In the genomic region with DNA sequence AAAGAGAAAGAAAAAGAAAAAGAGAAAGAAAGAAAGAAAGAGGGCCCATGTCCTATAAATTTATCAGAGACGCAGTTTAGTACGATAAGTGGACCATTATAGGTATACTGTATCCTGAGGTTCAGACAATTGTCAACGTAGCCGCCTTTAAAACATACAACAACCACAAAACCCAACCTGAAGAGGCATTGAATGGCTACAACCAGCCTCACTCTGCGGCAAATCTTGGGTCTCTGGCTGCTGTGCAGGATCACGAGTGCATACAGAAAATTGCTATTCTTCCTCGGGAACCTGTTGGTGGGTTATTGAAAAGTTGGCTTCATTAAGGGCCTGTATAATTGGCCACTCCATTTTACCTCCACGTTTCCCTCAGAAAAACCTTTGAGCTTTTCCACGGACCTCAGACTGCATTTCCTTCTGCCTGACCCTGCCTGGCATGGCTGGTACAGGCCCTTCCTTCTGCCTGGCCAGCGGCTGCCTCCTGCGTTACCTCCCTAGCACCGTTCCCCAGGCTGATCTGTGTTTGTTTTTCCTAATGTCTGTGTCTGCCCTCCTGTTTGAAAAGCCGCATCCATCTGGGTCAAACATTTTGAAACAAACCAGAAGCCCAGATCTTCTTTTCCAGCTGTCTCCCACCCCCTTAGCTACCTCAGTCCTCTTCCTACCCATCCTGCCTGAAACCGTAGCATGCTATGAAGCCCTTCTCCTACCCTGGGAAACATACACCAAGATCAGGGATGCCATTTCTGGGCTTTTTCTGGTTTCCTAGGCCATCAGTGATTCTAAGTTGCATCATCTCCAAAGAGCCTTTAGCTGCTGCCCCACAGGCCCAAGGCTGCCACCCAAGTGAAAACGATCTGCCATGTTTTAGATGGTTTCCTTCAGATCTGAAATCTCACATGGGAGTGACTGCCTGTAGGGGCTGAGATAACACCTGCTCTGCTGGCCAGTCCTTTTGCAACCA, we compare ENCODE assay signal across 10 mouse cellular contexts. TPM values are rescaled to one million over a fixed set of nuclear protein-coding genes. Genes with fewer than 3 reads are reported as not detected.
DNase-seq lines count a peak whose midpoint lies in the region; ATAC-seq and TF ChIP-seq lines count a peak whose summit lies in the region.
"Had no signal": no experiment of that assay in that cellular context is flagged by ENCODE, and none has a peak within 500 bp of the region (broad histone marks: within the 10 kb centered on the region; RNA-seq: fewer than 3 reads in every experiment).

No protein-coding gene starts in this region.

- peak overlapping the region; percentile 98 for H3K27ac ChIP-seq in embryonic facial prominence, embryonic 14.5 days (replicated peaks; ENCODE audit: low read depth, low read length)
- H3K27ac ChIP-seq in hindbrain, postnatal 0 days, result peak overlapping the region; percentile 37; the same call in 1 of the 2 replicates
- peak overlapping the region; percentile 91 for H3K27ac ChIP-seq in midbrain, embryonic 15.5 days
- H3K27ac ChIP-seq in liver, embryonic 12.5 days, result no peak overlapping the region

- H3K9me3 ChIP-seq in embryonic facial prominence, embryonic 14.5 days (ENCODE audit: control insufficient read depth, low read length), result no peaks in the 10 kb centered on the region
- no peaks in the 10 kb centered on the region for H3K9me3 ChIP-seq in hindbrain, postnatal 0 days (ENCODE audit: low read length)
- H3K9me3 ChIP-seq in midbrain, embryonic 15.5 days, result no peaks in the 10 kb centered on the region
- no peaks in the 10 kb centered on the region for H3K9me3 ChIP-seq in liver, embryonic 12.5 days (replicated peaks)

- intact Hi-C loops in heart, postnatal 14 days (cut with DNase I), result loop anchor here (5.0 kb wide), 1 partner anchor 913 kb away; no protein-coding TSS in a partner anchor

- H3K9ac ChIP-seq in embryonic facial prominence, embryonic 14.5 days (ENCODE audit: low read depth, low read length), result peak overlapping the region; percentile 97
- H3K9ac ChIP-seq in hindbrain, postnatal 0 days (replicated peaks; ENCODE audit: low read length), result 0 out of 2 replicates have a peak overlapping the region, but pooled peaks have one; percentile 28
- peak overlapping the region; percentile 77 for H3K9ac ChIP-seq in midbrain, embryonic 15.5 days
- H3K9ac ChIP-seq in liver, embryonic 12.5 days, result no peak overlapping the region

- no peaks in the 10 kb centered on the region for H3K36me3 ChIP-seq in embryonic facial prominence, embryonic 14.5 days (ENCODE audit: control insufficient read depth, insufficient read depth, low read length)
- no peaks in the 10 kb centered on the region for H3K36me3 ChIP-seq in hindbrain, postnatal 0 days (ENCODE audit: insufficient read depth, low read length)
- no peaks in the 10 kb centered on the region for H3K36me3 ChIP-seq in midbrain, embryonic 15.5 days (replicated peaks)
- no peaks in the 10 kb centered on the region for H3K36me3 ChIP-seq in liver, embryonic 12.5 days

- peak overlapping the region; percentile 79 for H3K4me3 ChIP-seq in embryonic facial prominence, embryonic 14.5 days (ENCODE audit: low read depth, low read length)
- H3K4me3 ChIP-seq in hindbrain, postnatal 0 days (ENCODE audit: low read length), result peak overlapping the region; percentile 61
- H3K4me3 ChIP-seq in midbrain, embryonic 15.5 days, result peak overlapping the region; percentile 86
- no peak overlapping the region for H3K4me3 ChIP-seq in liver, embryonic 12.5 days

- peak overlapping the region; percentile 78 for H3K4me2 ChIP-seq in embryonic facial prominence, embryonic 14.5 days (ENCODE audit: low read depth, low read length)
- H3K4me2 ChIP-seq in hindbrain, postnatal 0 days (ENCODE audit: low read depth, low read length), result peak overlapping the region; percentile 93
- peak overlapping the region; percentile 83 for H3K4me2 ChIP-seq in midbrain, embryonic 15.5 days
- no peak overlapping the region for H3K4me2 ChIP-seq in liver, embryonic 12.5 days

- no peaks in the 10 kb centered on the region; the same call in 1 of the 2 replicates for H3K27me3 ChIP-seq in embryonic facial prominence, embryonic 14.5 days (replicated peaks; ENCODE audit: control insufficient read depth, insufficient read depth, low read length)
- peaks cover 9% of the 10 kb centered on the region for H3K27me3 ChIP-seq in hindbrain, postnatal 0 days (ENCODE audit: insufficient read depth, low read length)
- H3K27me3 ChIP-seq in midbrain, embryonic 15.5 days (replicated peaks), result peaks cover 3% of the 10 kb centered on the region; the same call in 1 of the 2 replicates
- peaks cover 92% of the 10 kb centered on the region for H3K27me3 ChIP-seq in liver, embryonic 12.5 days (replicated peaks)

- WGBS in embryonic facial prominence, embryonic 14.5 days, result 48% methylated on average over 15 of the region's 15 CpGs
- 66% methylated on average over 15 of the region's 15 CpGs for WGBS in hindbrain, postnatal 0 days
- WGBS in midbrain, embryonic 15.5 days, result 65% methylated on average over 15 of the region's 15 CpGs
- WGBS in liver, embryonic 12.5 days (ENCODE audit: insufficient replicate concordance), result 57% methylated on average over 15 of the region's 15 CpGs

- no peak for ATAC-seq in embryonic facial prominence, embryonic 14.5 days (ENCODE audit: low read depth)
- ATAC-seq in hindbrain, postnatal 0 days, result no peak
- ATAC-seq in midbrain, embryonic 15.5 days (replicated peaks), result no peak
- ATAC-seq in liver, embryonic 12.5 days, result no peak
- ATAC-seq: inflammation-experienced regulatory T-cells, adult 6 months had no signal

- TF ChIP-seq CTCF in hindbrain, postnatal 0 days (IDR thresholded peaks at IDR 0.05; ENCODE audit: low read depth), result 0 out of 2 replicates have a peak, but pooled peaks have one; percentile 1

- DNase-seq in CD4-positive helper T cell, adult 2 months (ENCODE audit: low read depth, low spot score), result peak; percentile 52
- no peak for DNase-seq in embryonic facial prominence, embryonic 14.5 days (ENCODE audit: low spot score)
- DNase-seq in hindbrain, postnatal 0 days (ENCODE audit: low spot score), result no peak
- DNase-seq in testis, postnatal 10 days (ENCODE audit: low spot score), result no peak
- DNase-seq in lung, postnatal 25 days (ENCODE audit: low spot score), result no peak
- no peak for DNase-seq in heart, postnatal 14 days
- DNase-seq: cerebellum, adult 9-11 months had no signal

- peaks cover 19% of the 10 kb centered on the region; the same call in 1 of the 2 replicates for H3K4me1 ChIP-seq in embryonic facial prominence, embryonic 14.5 days (ENCODE audit: control insufficient read depth, insufficient read depth, low read length)
- H3K4me1 ChIP-seq in hindbrain, postnatal 0 days (ENCODE audit: insufficient read depth, low read length), result no peaks in the 10 kb centered on the region; the same call in 1 of the 2 replicates
- peaks cover 43% of the 10 kb centered on the region for H3K4me1 ChIP-seq in midbrain, embryonic 15.5 days
- H3K4me1 ChIP-seq in liver, embryonic 12.5 days, result peaks cover 6% of the 10 kb centered on the region

RNA-seq across cellular contexts. Expression of gene Bcl11b, which starts 3.4 kb away (rescaled TPM):
- 16.5 and 20.7 TPM in 2 replicates for polyA plus RNA-seq in embryonic facial prominence, embryonic 14.5 days (2014; fragmentation: Nextera tagmentation; extraction: Ambion mirVana)
- 30.0 and 31.6 TPM in 2 replicates for total RNA-seq in hindbrain, postnatal 0 days (2014; rRNA removed)
- 9.8 and 12.0 TPM in 2 replicates for polyA plus RNA-seq in hindbrain, postnatal 0 days (2015; fragmentation: Nextera tagmentation; extraction: Ambion mirVana)
- polyA plus RNA-seq in midbrain, embryonic 15.5 days (2015; fragmentation: Nextera tagmentation; extraction: Ambion mirVana), result 33.7 and 37.6 TPM in 2 replicates
- total RNA-seq in heart, postnatal 14 days (2021), result 1 to 10 TPM; 1.2 to 8.6 TPM
- 0.30 and 0.31 TPM in 2 replicates for polyA plus RNA-seq in liver, embryonic 12.5 days (2016; fragmentation: Nextera tagmentation; extraction: Ambion mirVana)
